Mouse (Mus musculus) frontal cortex, adult 2 months (tissue): ENCODE measurements at regions not wholly inside any gene's neighbourhood (a gene's known extent, or its start where the extent isn't known, plus 50 kb on each side); places are given as distances from the start of the nearest gene placed in this dataset.

ENCODE experiments used
- DNase-seq, 2 experiments: peaks; one replicate each; pipeline ENCODE4 v3.0.0; 2022; ENCODE audit warnings: low spot score in 1 of 2; ENCODE audit errors: extremely low spot score in 1 of 2

GRCm38 (mm10) chr2:171231288-171232050 is 499.9 kb downstream of the Dok5 start:
- DNase-seq, result no peak

- no peak for DNase-seq
Measured at GRCm38 (mm10) chr2:171230536-171230935, 498.9 kb downstream of the Dok5 start.

- DNase-seq, result peak in 1 of 2 experiments; percentile 12
Measured at GRCm38 (mm10) chr2:171228229-171228628, 496.6 kb downstream of the Dok5 start.

- DNase-seq, result no peak
Measured at GRCm38 (mm10) chr2:171213792-171214191, 482.2 kb downstream of the Dok5 start.

- DNase-seq, result no peak
Measured at GRCm38 (mm10) chr2:171196472-171196871, 464.9 kb downstream of the Dok5 start.

GRCm38 (mm10) chr2:171192181-171192580 is 460.6 kb downstream of the Dok5 start:
- no peak for DNase-seq
